Mouse (Mus musculus) gastrocnemius, postnatal 10 days (tissue): ENCODE results near the gene Slc16a11. TPM values are rescaled to one million over a fixed set of nuclear protein-coding genes. Genes with fewer than 3 reads are reported as not detected.
A peak's percentile ranks its signal among the peaks of the same experiment; 100 is the strongest.

Experiments used
- DNase-seq: peaks from one replicate; pipeline ENCODE4 v3.0.0; 2021; ENCODE audit warnings: mixed read lengths
- total RNA-seq, 2 experiments: library from RNA; stranded (reverse); gene quantifications; 2 replicates each; pipeline ENCODE4 v1.2.3; 2021

Gene Slc16a11
- total RNA-seq, 2 experiments from 2014 or later = 0.63 TPM; not detected in 1

DNA sequence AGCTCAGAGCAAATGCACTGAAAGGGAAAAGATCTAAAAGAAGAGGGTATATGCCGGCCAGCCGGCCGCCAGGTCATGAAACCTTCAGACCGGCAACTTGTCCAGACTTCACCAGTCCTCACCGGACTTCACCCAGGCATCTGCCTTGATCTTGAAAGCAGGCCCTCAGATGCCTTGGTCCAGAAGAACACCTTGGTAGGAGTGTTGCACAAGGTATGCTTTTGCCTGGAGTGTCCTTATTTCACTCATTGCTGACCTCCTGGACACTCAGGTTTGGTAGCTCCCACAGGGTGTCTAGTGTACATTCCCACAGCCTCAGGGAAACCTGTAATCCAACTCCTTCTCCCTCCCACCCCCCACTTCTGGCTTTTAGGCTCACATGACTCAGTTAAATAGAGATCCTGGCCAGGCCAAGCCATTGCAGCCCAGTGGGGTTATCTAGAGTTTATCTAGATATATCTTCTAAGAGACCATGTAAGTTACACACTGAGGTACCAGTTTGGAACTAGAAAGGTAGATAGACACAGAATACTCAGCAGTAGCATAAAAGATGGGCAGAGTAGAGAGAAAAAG is 12.4 kb upstream of the Slc16a11 start:
- DNase-seq = no peak

DNA sequence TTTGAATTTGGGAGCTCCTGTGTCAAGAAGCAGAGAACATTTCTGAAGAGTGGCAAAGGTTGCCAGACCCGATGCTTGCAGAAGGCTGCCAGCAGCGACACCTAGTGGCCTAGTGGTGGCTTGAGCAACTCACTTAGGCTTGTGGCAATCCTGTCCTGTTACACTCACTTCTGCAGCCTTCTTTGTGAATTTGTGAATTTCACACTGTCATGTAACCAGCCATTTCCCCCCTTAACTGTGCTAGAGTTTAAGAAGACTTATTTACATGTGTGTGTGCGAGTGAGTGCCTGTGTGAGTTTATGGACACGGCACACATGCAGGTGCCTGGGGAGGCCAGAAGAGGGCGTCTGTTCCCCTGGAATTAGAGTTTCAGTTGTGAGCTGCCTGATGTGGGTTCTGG is 10.9 kb upstream of the Slc16a11 start:
- DNase-seq = peak; percentile 90

DNA sequence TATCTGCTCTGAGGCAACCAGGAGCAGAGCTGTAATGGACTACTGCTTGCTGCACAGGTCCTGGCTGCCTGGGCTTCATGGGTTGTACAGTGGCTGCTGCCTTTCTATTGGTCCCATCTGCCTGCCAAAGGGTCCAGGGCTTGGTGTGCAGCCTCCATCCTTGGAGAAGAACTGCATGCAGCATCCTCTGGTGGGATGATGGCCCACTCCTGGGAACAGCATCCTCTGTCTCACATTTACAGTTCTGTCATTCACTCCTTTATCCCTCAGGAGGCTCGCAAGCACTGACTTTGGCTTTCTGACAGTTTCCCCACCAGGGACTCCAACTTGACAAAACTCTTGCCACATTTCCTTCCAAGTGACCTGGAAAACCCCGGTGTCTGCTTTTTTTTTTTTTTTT is 5.8 kb upstream of the Slc16a11 start:
- DNase-seq = no peak

DNA sequence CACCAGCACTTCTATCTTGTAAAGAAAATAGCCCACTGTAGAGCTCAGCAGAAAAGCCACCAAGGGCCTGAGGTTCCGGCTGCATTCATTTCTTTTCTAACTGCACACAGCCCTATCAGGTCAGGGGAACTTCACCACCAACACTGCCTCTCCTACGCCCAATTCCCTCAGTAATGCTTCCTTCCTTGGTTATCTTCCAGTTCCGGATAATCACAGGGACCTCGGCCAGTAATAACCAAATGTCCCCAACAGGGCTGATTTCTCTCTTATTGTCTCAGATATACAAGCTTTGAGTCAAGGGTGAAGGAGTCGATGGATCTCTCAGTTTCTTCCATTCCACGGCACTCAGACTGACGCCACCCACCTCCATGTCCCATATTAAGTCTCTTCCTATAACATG is 5.3 kb upstream of the Slc16a11 start:
- DNase-seq = no peak

DNA sequence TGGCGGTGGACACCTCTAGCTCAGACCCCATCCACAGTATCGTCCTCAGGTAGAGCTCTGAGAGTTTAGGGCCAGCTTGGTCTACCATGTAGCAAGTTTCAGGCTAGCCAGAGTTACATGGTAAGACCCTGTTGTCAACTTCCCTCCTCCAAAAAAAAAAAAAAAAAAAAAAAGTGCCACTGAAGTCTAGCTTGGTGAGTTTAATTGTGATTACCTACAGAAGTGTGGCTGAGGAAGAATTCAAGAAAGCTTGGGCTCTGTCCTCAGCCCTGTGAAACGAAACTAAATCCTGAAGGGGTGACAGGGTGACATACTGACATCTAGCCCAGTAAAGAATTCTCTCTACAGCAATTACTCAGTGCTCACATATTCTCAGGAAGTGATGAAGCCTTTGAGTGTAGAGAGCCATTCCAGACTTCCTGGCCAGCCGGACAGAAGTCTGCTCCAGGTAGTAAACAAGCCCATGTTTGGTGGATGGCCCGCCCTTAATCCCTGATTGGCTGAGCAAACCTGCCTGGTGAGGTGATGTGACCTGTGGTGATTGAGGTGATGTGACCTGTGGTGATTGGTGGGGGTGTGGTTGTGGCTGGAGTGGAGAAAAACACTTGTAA is 3.7 kb upstream of the Slc16a11 start:
- no peak for DNase-seq

DNA sequence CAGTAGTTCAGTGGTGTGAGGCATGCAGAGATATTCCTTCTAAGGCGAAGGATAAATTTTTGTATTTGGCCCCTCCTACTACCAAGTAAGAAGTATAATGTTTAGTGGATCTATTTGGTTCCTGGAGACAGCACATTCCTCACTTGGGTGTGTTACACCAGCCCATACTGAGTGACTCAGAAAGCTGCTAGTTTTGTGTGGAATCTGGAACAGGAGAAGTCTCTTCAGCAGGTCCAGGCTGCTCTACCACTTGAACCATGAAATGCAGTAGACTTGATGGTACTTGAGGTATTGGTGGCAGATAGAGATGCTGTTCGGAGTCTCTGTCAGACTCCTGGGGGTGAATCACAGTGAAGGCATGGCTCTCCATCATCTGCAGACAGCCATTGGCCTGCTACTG is 1.9 kb upstream of the Slc16a11 start:
- no peak for DNase-seq

DNA sequence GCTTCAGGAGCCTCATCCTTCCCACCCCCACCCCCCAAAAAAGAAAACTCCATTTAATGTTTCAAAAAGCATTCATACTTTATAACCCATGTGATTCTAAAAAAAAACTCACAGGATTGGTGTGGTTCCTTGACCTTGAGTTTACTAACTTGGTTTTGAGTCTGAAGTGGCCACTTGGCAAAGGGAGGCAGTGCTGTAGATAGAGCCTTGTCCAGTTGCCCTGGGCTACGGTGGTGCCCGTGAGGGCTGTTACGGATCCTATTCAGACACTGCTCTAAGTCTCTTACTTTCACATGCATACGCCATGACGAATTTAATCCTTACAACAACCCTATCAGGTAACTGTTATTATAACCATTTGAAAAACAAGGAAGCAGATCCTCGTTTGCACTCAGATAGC is 580 bp upstream of the Slc16a11 start:
- no peak for DNase-seq

DNA sequence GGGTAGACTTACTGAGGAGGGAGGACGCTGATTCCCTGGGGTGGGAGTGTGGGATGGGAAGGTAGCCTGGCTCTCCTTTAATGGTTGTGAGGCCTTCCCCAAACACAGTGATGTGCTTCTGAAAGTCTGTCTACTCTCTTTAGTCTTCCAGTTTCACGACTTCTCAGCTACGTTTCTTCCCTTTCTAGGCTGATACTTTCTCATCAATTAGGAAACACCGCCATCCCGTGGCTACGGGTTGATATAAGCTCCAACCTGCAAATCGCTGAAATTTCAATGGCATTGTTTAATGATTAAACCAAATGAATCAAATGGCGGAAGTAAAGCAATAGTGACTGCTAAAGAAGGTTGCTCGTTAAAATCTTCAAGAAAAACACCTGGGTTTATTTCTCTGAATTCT is 344 bp downstream of the Slc16a11 start:
- DNase-seq = peak; percentile 58

DNA sequence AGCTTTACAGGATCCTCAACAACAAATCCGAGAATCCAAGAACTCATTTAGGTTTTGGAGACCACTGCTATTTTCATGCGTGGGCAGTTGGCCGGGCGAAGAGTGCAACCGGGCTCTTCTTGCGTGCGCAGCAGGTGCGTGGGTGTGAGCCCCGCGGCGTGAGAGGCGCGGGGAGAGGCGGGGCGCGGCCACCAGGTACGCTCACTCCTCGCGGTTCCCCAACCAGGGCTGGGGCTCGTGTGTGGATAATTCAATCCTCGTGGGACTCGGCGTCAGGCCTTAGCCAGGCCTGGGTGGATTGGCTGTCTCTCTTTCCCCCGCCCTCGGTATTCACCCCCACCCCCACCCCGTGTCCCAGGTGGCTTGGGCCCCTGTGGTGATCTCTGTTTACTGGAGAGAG is 1.2 kb downstream of the Slc16a11 start:
- no peak for DNase-seq

DNA sequence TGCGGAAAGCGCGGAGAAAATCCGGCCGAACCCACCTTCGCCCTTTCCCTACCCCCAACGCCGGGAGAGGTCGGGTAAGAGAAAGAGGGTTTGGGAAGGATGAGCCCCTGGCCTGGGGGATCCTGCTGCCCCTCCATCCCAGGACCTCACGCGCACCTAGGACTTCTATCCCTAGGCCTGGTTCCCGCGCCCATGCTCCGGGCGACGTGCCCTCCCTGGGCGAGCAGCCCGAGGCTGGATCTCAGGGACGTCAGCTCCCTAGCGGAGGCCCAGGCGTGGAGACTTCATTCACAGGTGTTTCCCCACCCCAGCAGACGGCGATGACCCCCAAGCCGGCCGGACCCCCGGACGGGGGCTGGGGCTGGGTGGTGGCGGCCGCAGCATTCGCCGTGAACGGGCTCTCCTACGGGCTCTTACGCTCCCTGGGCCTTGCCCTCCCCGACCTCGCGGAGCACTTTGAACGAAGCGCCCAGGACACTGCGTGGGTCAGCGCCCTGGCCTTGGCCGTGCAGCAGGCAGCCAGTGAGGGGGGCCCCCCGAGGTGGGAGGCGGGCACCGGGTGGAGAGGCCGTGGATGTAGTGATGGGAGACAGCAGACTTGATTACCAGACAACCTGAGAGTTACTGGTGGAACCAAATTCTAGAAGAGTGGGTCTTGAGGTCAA is 1.8 kb downstream of the Slc16a11 start:
- no peak for DNase-seq

DNA sequence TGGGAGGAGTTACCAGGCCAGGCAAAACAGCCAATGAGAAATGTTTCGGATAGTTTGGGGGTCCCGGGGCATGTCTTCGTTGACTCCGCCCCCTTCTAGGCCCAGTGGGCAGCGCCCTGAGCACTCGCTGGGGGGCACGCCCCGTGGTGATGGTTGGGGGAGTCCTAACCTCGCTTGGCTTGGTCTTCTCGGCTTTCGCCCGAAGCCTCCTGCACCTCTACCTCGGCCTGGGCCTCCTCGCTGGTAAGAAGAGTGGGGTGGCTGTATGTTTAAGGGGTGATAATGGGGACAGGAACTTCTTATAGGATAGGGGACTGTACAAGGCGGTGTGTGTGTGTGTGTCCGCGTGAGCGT is 2.3 kb downstream of the Slc16a11 start:
- no peak for DNase-seq

DNA sequence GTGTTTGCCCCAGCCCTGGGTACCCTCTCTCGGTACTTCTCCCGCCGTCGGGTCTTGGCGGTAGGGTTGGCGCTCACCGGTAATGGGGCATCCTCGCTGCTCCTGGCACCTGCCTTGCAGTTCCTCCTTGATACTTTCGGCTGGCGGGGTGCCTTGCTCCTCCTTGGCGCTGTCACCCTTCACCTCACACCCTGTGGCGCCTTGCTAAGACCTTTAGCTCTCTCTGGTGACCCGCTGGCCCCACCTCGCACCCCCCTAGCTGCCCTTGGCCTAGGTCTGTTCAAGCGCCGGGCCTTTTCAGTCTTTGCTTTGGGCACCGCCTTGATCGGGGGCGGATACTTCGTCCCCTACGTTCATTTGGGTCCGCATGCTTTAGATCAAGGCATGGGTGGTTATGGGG is 2.7 kb downstream of the Slc16a11 start:
- DNase-seq = no peak

DNA sequence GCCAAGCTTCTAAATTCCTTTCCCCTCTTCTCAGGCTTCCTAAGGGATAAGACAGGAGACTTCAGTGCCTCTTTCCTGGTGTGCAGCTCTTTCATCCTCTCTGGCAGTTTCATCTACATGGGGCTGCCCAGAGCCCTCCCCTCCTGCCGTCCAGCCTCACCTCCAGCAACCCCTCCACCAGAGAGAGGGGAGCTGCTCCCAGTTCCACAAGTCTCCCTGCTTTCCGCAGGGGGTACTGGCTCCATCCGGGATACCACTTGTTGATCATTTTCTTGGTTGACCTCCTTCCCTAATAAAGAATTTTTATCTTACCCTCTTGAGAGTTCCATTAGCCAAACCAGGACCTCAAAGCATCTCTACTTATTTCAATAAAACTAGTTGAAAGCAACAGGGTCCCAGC is 3.6 kb downstream of the Slc16a11 start:
- DNase-seq = no peak

DNA sequence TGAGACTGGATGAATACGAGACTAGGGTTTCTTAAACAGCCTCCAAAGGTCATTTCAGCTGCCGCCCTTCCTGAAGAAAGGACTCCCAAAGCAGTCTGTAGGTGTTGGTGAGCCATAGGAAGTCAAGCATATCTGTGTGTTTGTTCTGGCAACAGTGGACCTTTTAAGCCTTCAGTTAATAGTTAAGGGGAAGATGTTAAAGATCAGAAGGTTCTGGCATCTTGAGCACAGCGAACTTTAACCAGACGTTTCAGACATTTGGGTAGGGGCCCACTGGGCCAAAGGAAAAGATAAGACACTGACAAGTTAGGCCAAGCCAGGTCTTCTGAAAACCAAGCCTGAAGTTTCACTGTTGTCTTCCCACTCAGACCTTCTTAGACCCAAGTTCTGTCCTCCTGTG is 5.5 kb downstream of the Slc16a11 start:
- no peak for DNase-seq

DNA sequence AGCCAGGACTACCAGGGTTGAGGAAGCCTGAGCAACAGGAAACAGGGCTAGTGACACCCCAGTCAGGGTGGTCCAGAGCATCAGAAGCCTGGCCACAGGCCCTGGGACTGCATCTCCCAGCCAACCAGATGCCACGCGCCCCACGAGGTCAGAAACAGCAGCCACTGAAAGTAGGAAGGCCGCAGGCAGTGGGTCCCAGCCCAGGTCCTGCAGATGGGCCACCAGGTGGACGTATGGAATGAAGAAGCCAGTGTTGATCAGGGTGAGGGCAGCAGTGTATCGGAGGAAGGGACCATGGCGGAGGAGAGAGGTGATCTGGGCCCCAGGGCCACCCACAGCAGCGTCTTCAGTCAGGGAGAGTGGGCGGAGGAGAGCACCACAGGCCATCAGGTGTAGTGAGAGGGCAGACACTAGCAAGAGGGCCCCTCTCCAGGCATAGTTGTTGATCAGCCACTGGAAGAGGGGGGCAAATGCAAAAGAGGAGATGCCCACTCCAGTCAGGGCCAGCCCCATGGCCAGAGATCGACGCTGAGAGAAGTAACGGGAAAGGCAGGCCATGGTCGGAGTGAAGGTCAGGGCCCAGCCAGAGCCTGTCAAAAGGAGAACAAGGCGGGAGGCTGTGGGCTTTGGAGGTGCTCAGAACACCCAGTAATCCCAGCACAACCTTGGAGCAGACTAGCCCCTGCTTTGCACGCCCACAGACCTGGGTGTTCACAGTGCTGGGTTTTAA is 6.4 kb downstream of the Slc16a11 start:
- DNase-seq = no peak

DNA sequence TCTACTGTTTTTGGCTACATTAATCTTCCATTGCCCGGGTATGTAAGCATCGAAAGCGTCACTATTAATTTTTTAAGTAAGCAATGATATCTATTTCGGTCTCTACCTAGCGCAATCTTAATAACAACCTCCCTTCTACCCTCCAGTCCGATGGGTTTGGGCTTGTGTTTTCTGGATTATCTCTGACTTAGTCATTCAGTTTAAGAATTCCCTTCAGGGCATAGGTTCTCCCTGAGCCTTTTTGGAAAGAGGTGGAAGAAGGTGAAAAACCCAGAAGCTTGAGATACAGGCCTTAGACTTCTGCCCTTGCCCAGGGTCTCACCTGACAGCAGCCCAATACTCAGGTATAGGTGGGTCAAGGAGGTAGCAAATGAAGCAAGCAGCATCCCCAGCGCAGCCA is 7.3 kb downstream of the Slc16a11 start:
- DNase-seq = no peak

DNA sequence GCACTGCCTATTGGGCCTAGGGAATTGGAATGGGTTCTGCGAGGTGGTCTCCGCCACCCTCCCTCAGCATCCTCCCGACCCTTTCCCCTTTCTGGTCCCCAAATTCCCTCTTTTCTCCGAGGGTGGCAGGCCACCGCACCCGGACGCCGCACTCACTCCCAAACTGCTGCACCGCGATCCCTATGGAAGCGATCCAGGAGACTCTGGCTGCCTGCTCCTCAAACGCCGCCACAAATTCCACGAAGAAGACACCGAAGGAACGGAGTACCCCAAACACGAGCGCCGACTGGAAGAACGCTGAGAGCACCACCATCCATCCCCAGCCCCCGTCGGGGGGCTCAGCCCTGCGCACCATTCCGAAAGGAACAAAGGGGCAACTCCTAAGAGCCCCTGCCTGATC is 7.8 kb downstream of the Slc16a11 start:
- DNase-seq = no peak

DNA sequence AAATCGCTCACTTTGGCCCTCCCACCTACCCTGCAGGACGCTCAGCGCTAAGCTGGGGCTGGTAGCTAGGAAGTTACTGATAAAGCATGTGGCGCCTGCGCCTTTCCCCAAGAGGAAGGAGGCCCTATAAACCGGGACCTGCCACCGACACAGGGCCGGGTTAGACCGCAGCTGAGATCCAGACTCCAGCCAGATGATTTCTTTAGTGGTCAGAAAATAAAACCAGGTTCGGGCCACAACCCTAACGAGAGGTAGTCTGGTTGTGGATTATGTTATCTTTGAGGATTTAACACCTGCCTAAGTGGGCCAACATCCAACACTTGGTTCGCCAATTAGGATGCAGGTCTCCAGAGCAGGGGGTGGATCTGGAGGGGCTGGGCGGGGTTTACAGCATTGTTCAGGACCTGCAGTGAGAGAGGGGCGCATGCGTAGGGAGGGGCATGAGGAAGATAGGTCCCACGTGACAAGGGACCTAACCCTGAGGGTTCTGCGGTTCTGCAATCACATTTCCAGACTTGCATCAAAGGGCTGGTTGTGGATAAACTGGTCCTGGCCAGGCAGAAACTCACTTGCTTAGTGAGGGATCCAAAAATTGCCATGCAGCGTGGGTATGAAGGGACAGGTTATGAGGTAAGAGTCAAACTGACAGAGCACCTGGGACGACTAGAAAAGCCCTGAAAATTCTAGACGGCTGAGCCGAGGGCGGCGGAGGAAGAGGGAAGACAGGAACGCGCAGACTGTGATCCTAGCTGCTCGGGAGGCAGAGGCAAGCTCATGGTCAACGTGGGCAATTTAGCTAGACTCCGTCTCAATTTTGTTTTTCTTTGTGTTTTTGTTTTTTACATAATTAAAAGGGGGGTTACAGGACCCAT is 8.4 kb downstream of the Slc16a11 start, which contains the start of gene Slc16a13:
Slc16a13 (minus strand) TSS at position 334 of the 872 bp plus-strand sequence.
- peak; percentile 71 for DNase-seq

DNA sequence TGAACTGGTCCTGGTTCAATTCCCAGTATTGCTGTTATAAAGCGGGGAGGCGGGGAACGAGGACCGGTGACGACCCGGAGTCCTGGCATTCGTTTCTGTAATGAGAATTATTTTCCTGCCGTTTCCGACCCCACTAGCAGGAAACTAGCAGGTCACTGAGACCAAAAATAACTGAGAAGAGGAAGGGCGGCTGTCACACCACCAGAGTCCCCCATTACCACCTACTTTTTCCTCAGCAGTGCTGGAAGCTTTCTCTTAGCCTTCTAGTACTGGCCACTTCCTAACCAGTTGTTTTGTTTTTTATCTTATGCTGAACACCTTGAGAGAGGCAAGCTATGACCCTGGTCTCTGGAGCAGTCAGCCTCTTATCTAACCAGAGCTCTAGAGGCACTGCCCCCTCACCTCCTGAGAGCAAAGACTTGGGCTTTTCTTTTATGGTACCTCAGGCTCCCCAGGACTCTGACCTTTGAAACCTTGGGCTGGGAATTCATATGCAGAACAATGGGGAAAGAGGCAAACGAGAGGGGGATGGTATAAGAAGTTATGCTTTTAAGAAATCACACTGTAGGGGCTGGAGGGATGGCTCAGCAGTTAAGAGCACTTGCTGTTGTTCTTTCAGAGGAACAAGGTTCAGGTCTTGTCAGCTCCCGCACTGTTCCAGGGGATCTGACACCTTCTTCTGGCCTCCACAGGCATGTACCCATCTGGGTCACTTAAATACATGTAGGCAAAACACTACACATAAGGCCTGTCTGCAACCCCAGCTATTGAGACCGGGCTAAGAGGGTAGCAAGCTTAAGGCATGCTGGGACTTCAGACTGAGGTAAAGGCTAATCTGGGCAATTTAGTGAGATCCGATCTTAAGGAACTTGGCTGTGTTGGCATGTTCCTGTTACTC is 9.3 kb downstream of the Slc16a11 start:
- DNase-seq = no peak

DNA sequence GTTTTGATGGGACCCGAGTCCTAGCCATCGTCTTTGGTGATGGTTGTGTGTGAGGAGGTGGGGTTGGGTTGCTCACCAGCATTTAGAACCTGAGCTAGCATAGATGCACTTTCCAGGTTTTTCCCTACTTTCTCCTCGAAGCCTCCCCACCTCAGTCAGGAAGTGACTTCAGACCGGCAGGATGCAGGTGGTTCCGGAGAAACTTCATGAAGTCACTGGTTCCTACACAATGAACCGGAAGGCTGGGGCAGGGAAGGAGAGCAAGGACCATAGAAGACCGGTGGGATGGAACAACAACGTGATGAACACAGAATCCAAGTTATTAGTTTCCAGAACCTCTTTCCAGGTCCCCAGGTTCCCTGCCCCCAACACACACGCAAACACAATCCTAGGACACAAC is 11.2 kb downstream of the Slc16a11 start:
- DNase-seq = no peak
